Mouse (Mus musculus) spleen, adult 2 months (tissue): ENCODE measurements around the gene Tk2.

Source experiments
- CTCF ChIP-seq: fragments of 200-500 bp; IDR thresholded peaks from 2 replicates; pipeline ENCODE4 v1.5.1; 2011; ENCODE audit warnings: mild to moderate bottlenecking, inconsistent platforms; ENCODE audit not compliant: insufficient read depth, insufficient read length, insufficient replicate concordance; ENCODE audit errors: extremely low read depth
- POLR2A ChIP-seq: fragments of 200-500 bp; IDR thresholded peaks from 2 replicates; pipeline ENCODE4 v1.6.1; 2011; ENCODE audit warnings: low read depth, low read length, inconsistent platforms

DNA sequence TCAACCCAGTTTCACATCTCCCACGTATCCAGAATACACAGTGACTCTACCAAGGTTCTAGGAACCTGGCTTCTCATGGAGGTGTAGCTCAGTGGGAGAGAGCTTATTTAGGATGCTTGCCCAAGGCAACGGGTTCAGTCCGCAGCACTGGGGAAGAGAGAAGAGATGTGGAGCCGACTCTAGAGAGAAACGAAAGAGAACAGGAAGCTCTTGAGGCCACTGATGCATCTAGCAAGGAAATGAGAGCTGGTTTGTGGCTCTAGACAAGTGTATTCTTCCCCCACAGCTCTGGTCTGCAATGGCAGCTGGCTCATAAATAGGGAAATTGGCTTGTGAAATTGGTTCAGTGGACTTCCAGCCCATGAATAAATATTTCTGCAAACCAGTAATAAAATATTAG lies 48.6 kb downstream of the Tk2 start:
- TF ChIP-seq CTCF: no peak
- no peak for TF ChIP-seq POLR2A
